Mouse (Mus musculus) megakaryocyte, embryonic 14.5 days (primary cell): ENCODE measurements around the gene A430005L14Rik. TPM values are rescaled to one million over a fixed set of nuclear protein-coding genes. Genes with fewer than 3 reads are reported as not detected.
A peak's percentile ranks its signal among the peaks of the same experiment; 100 is the strongest.
"Not testable (repeated sequence)": the region's sequence is repeated elsewhere in the genome, so short reads cannot be mapped to it uniquely, and the experiment has no call there.

Experiments
- H3K27me3 ChIP-seq: replicated peaks from 2 replicates; pipeline ENCODE3; 2012; ENCODE audit warnings: inconsistent platforms
- H3K36me3 ChIP-seq: replicated peaks from 2 replicates; pipeline ENCODE3; 2012; ENCODE audit warnings: low read length, inconsistent platforms, mixed read lengths
- H3K4me1 ChIP-seq: 2 replicates; pipeline ENCODE4 v1.6.1; 2012; ENCODE audit warnings: inconsistent platforms
- H3K4me3 ChIP-seq: replicated peaks from 2 replicates; pipeline ENCODE3; 2012; ENCODE audit warnings: moderate library complexity, mild to moderate bottlenecking, inconsistent platforms
- H3K9me3 ChIP-seq: 2 replicates; pipeline ENCODE4 v1.6.1; 2012; ENCODE audit warnings: inconsistent platforms
- FLI1 ChIP-seq: IDR thresholded peaks from 2 replicates; pipeline ENCODE4 v1.6.1; 2012; ENCODE audit warnings: low read length, inconsistent platforms, mixed read lengths
- GATA1 ChIP-seq: IDR thresholded peaks from 3 replicates; pipeline ENCODE4 v1.6.1; 2012; ENCODE audit warnings: mixed read lengths, low read length, inconsistent platforms, borderline replicate concordance
- polyA plus RNA-seq: library from polyadenylated mRNA; stranded (reverse); fragments of >175 nt; gene quantifications from 2 replicates; pipeline ENCODE4 v1.2.3, GENCODE M21; 2012; ENCODE audit warnings: low replicate concordance; ENCODE audit not compliant: insufficient read depth

The A430005L14Rik gene
- 79.5 and 127 TPM in 2 replicates for polyA plus RNA-seq

- peaks cover 15% of the 10 kb centered on the region for H3K27me3 ChIP-seq
- TF ChIP-seq GATA1 (no peak), FLI1 (peak; percentile 93; the same call in 1 of the 2 replicates)
- H3K4me1 ChIP-seq = peaks cover 44% of the 10 kb centered on the region
- H3K9me3 ChIP-seq = no peaks in the 10 kb centered on the region
- peak within 1 kb of the TSS; percentile 97 for H3K4me3 ChIP-seq
- peaks cover 25% of the 10 kb centered on the region for H3K36me3 ChIP-seq
Observed at GRCm38 (mm10) chr4:153956569-153957405, at the start of gene A430005L14Rik. TSS of gene A430005L14Rik (plus strand) at chr4:153957237.

- Histone ChIP-seq H3K9me3 (peaks cover 80% of the 10 kb centered on the region), H3K27me3 (no peaks in the 10 kb centered on the region), H3K36me3 (no peaks in the 10 kb centered on the region), H3K4me3 (no peak overlapping the region), H3K4me1 (peaks cover 3% of the 10 kb centered on the region; the same call in 1 of the 2 replicates)
- TF ChIP-seq FLI1 (no peak), GATA1 (no peak)
Observed at GRCm38 (mm10) chr4:153907573-153907972, 49.5 kb upstream of the A430005L14Rik start.

GRCm38 (mm10) chr4:153913635-153914034 is 43.4 kb upstream of the A430005L14Rik start:
- Histone ChIP-seq H3K4me1 (no peaks in the 10 kb centered on the region), H3K9me3 (peaks cover 45% of the 10 kb centered on the region)
- no peak for TF ChIP-seq GATA1

GRCm38 (mm10) chr4:153917773-153918500 is 39.1 kb upstream of the A430005L14Rik start:
- Histone ChIP-seq H3K4me1 (no peaks in the 10 kb centered on the region), H3K36me3 (no peaks in the 10 kb centered on the region), H3K27me3 (peaks cover 3% of the 10 kb centered on the region), H3K4me3 (no peak overlapping the region), H3K9me3 (peaks cover 4% of the 10 kb centered on the region; the same call in 1 of the 2 replicates)
- TF ChIP-seq GATA1 (no peak), FLI1 (no peak)

More at GRCm38 (mm10) chr4:153913635-153914034, 43.4 kb upstream of the A430005L14Rik start:
- Histone ChIP-seq H3K4me3 (no peak overlapping the region), H3K27me3 (peaks cover 3% of the 10 kb centered on the region), H3K36me3 (no peaks in the 10 kb centered on the region)

- no peaks in the 10 kb centered on the region for H3K9me3 ChIP-seq
- H3K27me3 ChIP-seq = peaks cover 3% of the 10 kb centered on the region
- H3K4me3 ChIP-seq = no peak overlapping the region
- H3K4me1 ChIP-seq = no peaks in the 10 kb centered on the region
- TF ChIP-seq GATA1 (no peak), FLI1 (no peak)
- H3K36me3 ChIP-seq = no peaks in the 10 kb centered on the region
Observed at GRCm38 (mm10) chr4:153920517-153921233, 36.4 kb upstream of the A430005L14Rik start.

- H3K4me3 ChIP-seq, H3K9me3 ChIP-seq, H3K36me3 ChIP-seq, H3K27me3 ChIP-seq, H3K4me1 ChIP-seq: not testable (repeated sequence)
Observed at GRCm38 (mm10) chr4:153922090-153922489, 34.9 kb upstream of the A430005L14Rik start.

GRCm38 (mm10) chr4:153928772-153929299 is 28.2 kb upstream of the A430005L14Rik start:
- Histone ChIP-seq H3K9me3 (no peaks in the 10 kb centered on the region), H3K4me1 (no peaks in the 10 kb centered on the region), H3K4me3 (no peak overlapping the region), H3K27me3 (peaks cover 2% of the 10 kb centered on the region), H3K36me3 (no peaks in the 10 kb centered on the region)
- TF ChIP-seq GATA1 (no peak), FLI1 (no peak)

GRCm38 (mm10) chr4:153929425-153929824 is 27.6 kb upstream of the A430005L14Rik start:
- Histone ChIP-seq H3K4me3 (no peak overlapping the region), H3K4me1 (no peaks in the 10 kb centered on the region), H3K9me3 (no peaks in the 10 kb centered on the region), H3K27me3 (peaks cover 2% of the 10 kb centered on the region), H3K36me3 (no peaks in the 10 kb centered on the region)
- no peak for TF ChIP-seq GATA1
- TF ChIP-seq FLI1 = no peak

GRCm38 (mm10) chr4:153929921-153930320 is 27.1 kb upstream of the A430005L14Rik start:
- TF ChIP-seq FLI1 = no peak
- H3K4me3 ChIP-seq = no peak overlapping the region
- no peaks in the 10 kb centered on the region for H3K4me1 ChIP-seq
- H3K36me3 ChIP-seq = no peaks in the 10 kb centered on the region
- H3K27me3 ChIP-seq = peaks cover 2% of the 10 kb centered on the region
- H3K9me3 ChIP-seq = no peaks in the 10 kb centered on the region
